8 mouse cellular contexts compared by ENCODE assay signal in genomic region chr2:28597733-28598547, GRCm38 (mm10). TPM values are rescaled to one million over a fixed set of nuclear protein-coding genes. Genes with fewer than 3 reads are reported as not detected.
DNase-seq lines count a peak whose midpoint lies in the region; ATAC-seq and TF ChIP-seq lines count a peak whose summit lies in the region.
"Had no signal": no experiment of that assay in that cellular context is flagged by ENCODE, and none has a peak within 500 bp of the region (broad histone marks: within the 10 kb centered on the region; RNA-seq: fewer than 3 reads in every experiment).

No protein-coding gene starts in this region.

- H3K9me3 ChIP-seq in lung, embryonic 14.5 days (ENCODE audit: low read depth, low read length), result no peaks in the 10 kb centered on the region
- H3K9me3 ChIP-seq in erythroblast, embryonic 14.5 days (ENCODE audit: control insufficient read depth, low read length), result peaks cover 4% of the 10 kb centered on the region
- no peaks in the 10 kb centered on the region for H3K9me3 ChIP-seq in megakaryocyte, embryonic 14.5 days

- no peak overlapping the region for H3K27ac ChIP-seq in lung, embryonic 14.5 days (ENCODE audit: low read depth)
- H3K27ac ChIP-seq in bone marrow, adult 2 months (ENCODE audit: control insufficient read depth, insufficient read depth, low read depth, low read length, poor library complexity), result peak overlapping the region; percentile 83

- no peak for DNase-seq in lung, embryonic 14.5 days
- DNase-seq in lung, adult 2 months, result no peak
- DNase-seq in cerebellum, postnatal 36 days, result no peak
- no peak for DNase-seq in lung, postnatal 25 days (ENCODE audit: low spot score)
- DNase-seq: lung, postnatal 10 days had no signal

- peak; percentile 58; the same call in 1 of the 2 replicates for ATAC-seq in lung, embryonic 14.5 days (ENCODE audit: insufficient read depth)

- no peaks in the 10 kb centered on the region for H3K4me1 ChIP-seq in lung, embryonic 14.5 days (ENCODE audit: insufficient read depth)
- 0 out of 2 replicates have a peak, but pooled peaks cover 2% of the 10 kb centered on the region for H3K4me1 ChIP-seq in lung, adult 2 months (ENCODE audit: control insufficient read depth, insufficient read depth, low read length)
- H3K4me1 ChIP-seq in bone marrow, adult 2 months (ENCODE audit: control insufficient read depth, insufficient read depth, low read length), result peaks cover 12% of the 10 kb centered on the region
- H3K4me1 ChIP-seq in erythroblast, embryonic 14.5 days (ENCODE audit: control insufficient read depth), result peaks cover 95% of the 10 kb centered on the region
- H3K4me1 ChIP-seq in megakaryocyte, embryonic 14.5 days, result peaks cover 96% of the 10 kb centered on the region

- H3K27me3 ChIP-seq in lung, embryonic 14.5 days (ENCODE audit: insufficient read depth, low read length), result no peaks in the 10 kb centered on the region
- no peaks in the 10 kb centered on the region for H3K27me3 ChIP-seq in erythroblast, embryonic 14.5 days (ENCODE audit: control insufficient read depth)
- no peaks in the 10 kb centered on the region for H3K27me3 ChIP-seq in megakaryocyte, embryonic 14.5 days (replicated peaks)

- H3K9ac ChIP-seq in lung, embryonic 14.5 days, result no peak overlapping the region

- no peaks in the 10 kb centered on the region for H3K36me3 ChIP-seq in lung, embryonic 14.5 days (ENCODE audit: insufficient read depth)
- peaks cover 24% of the 10 kb centered on the region for H3K36me3 ChIP-seq in erythroblast, embryonic 14.5 days (ENCODE audit: control insufficient read depth)
- H3K36me3 ChIP-seq in megakaryocyte, embryonic 14.5 days (replicated peaks; ENCODE audit: low read length), result no peaks in the 10 kb centered on the region

- no peak overlapping the region for H3K4me2 ChIP-seq in lung, embryonic 14.5 days

- 73% methylated on average over 7 of the region's 7 CpGs for WGBS in lung, embryonic 14.5 days
- WGBS in lung, adult 2 months, result 69% methylated on average over 7 of the region's 7 CpGs
- WGBS in bone marrow, adult 2 months, result 19% methylated on average over 7 of the region's 7 CpGs

- no peak for TF ChIP-seq POLR2A in lung, adult 2 months (IDR thresholded peaks at IDR 0.05; ENCODE audit: borderline replicate concordance, extremely low read depth, low read depth, low read length)
- no peak for TF ChIP-seq POLR2A in bone marrow, adult 2 months (IDR thresholded peaks at IDR 0.05; ENCODE audit: borderline replicate concordance, control insufficient read depth, low read depth, low read length)

- TF ChIP-seq CTCF in lung, embryonic 14.5 days (IDR thresholded peaks at IDR 0.05; ENCODE audit: low read depth), result no peak
- TF ChIP-seq CTCF in lung, adult 2 months (IDR thresholded peaks at IDR 0.05; ENCODE audit: insufficient read depth, low read length), result no peak
- no peak for TF ChIP-seq CTCF in bone marrow, adult 2 months (IDR thresholded peaks at IDR 0.05; ENCODE audit: control insufficient read depth, insufficient read depth, low read length)

- no peak overlapping the region for H3K4me3 ChIP-seq in lung, embryonic 14.5 days (ENCODE audit: low read depth, low read length)
- H3K4me3 ChIP-seq in lung, adult 2 months (replicated peaks; ENCODE audit: extremely low read depth, low read depth, low read length), result no peak overlapping the region
- no peak overlapping the region for H3K4me3 ChIP-seq in bone marrow, adult 2 months (replicated peaks; ENCODE audit: control insufficient read depth, low read depth, low read length)
- H3K4me3 ChIP-seq in erythroblast, embryonic 14.5 days (replicated peaks), result peak overlapping the region; percentile 44
- H3K4me3 ChIP-seq in megakaryocyte, embryonic 14.5 days (replicated peaks), result peak overlapping the region; percentile 85

RNA-seq across cellular contexts. Expression of gene Gtf3c5, which starts 14.4 kb away (rescaled TPM):
- 33.9 and 41.9 TPM in 2 replicates for polyA plus RNA-seq in lung, embryonic 14.5 days (2014; fragmentation: Nextera tagmentation; extraction: Ambion mirVana)
- 21.6 and 27.3 TPM in 2 replicates for polyA plus RNA-seq in lung, adult 2 months (2012; rRNA removed)
- 14.5 and 14.7 TPM in 2 replicates for polyA plus RNA-seq in bone marrow, adult 2 months (2011; ENCODE audit: insufficient read depth, insufficient read length, low replicate concordance, missing spikeins)
- 1.8 and 2.1 TPM in 2 replicates for polyA plus RNA-seq in erythroblast, embryonic 14.5 days (2012)
- polyA plus RNA-seq in megakaryocyte, embryonic 14.5 days (2012; ENCODE audit: insufficient read depth, low replicate concordance), result 4.1 and 10.3 TPM in 2 replicates

RNA-seq across cellular contexts. Expression of gene Gfi1b, which starts 23.8 kb away (rescaled TPM):
- polyA plus RNA-seq in lung, embryonic 14.5 days (2014; fragmentation: Nextera tagmentation; extraction: Ambion mirVana), result 0.51 and 0.69 TPM in 2 replicates
- 0.66 and 0.79 TPM in 2 replicates for polyA plus RNA-seq in lung, adult 2 months (2012; rRNA removed)
- 62.0 and 66.9 TPM in 2 replicates for polyA plus RNA-seq in bone marrow, adult 2 months (2011; ENCODE audit: insufficient read depth, insufficient read length, low replicate concordance, missing spikeins)
- polyA plus RNA-seq in erythroblast, embryonic 14.5 days (2012), result 35.4 and 47.5 TPM in 2 replicates
- polyA plus RNA-seq in megakaryocyte, embryonic 14.5 days (2012; ENCODE audit: insufficient read depth, low replicate concordance), result 225 and 586 TPM in 2 replicates

RNA-seq across cellular contexts. Expression of gene Cel, which starts 34.7 kb away (rescaled TPM):
- not detected in 2 replicates for polyA plus RNA-seq in lung, embryonic 14.5 days (2014; fragmentation: Nextera tagmentation; extraction: Ambion mirVana)
- 0.12 and 3.3 TPM in 2 replicates for polyA plus RNA-seq in lung, adult 2 months (2012; rRNA removed)
- 0.72 TPM in 1 of 2 replicates, not detected in the other for polyA plus RNA-seq in bone marrow, adult 2 months (2011; ENCODE audit: insufficient read depth, insufficient read length, low replicate concordance, missing spikeins)
- polyA plus RNA-seq in erythroblast, embryonic 14.5 days (2012), result not detected in 2 replicates
- not detected in 2 replicates for polyA plus RNA-seq in megakaryocyte, embryonic 14.5 days (2012; ENCODE audit: insufficient read depth, low replicate concordance)

RNA-seq across cellular contexts. Expression of gene Tsc1, which starts 43.1 kb away (rescaled TPM):
- polyA plus RNA-seq in lung, embryonic 14.5 days (2014; fragmentation: Nextera tagmentation; extraction: Ambion mirVana), result 19.9 and 22.2 TPM in 2 replicates
- 10.2 and 14.7 TPM in 2 replicates for polyA plus RNA-seq in lung, adult 2 months (2012; rRNA removed)
- polyA plus RNA-seq in bone marrow, adult 2 months (2011; ENCODE audit: insufficient read depth, insufficient read length, low replicate concordance, missing spikeins), result 9.4 and 12.5 TPM in 2 replicates
- polyA plus RNA-seq in erythroblast, embryonic 14.5 days (2012), result 0.56 and 0.79 TPM in 2 replicates
- polyA plus RNA-seq in megakaryocyte, embryonic 14.5 days (2012; ENCODE audit: insufficient read depth, low replicate concordance), result 1.1 and 1.7 TPM in 2 replicates

Comparison
In these comparisons a context has a peak if more than half of its experiments do, and no peak if none do; other contexts are left out.
1. H3K4me3 ChIP-seq: peak in erythroblast, embryonic 14.5 days (single experiment) and megakaryocyte, embryonic 14.5 days (single experiment); none in lung, embryonic 14.5 days (single experiment), lung, adult 2 months (single experiment) and bone marrow, adult 2 months (single experiment).
2. RNA of gene Gfi1b, which starts 23.8 kb away (polyA plus RNA-seq): 225 to 586 TPM in megakaryocyte, embryonic 14.5 days, 62.0 to 66.9 TPM in bone marrow, adult 2 months and 35.4 to 47.5 TPM in erythroblast, embryonic 14.5 days; 0.66 to 0.79 TPM in lung, adult 2 months and 0.51 to 0.69 TPM in lung, embryonic 14.5 days; every median in the first group is over 10 times any median in the second.